Mouse (Mus musculus): Measurements from ENCODE around the gene Adamts2.

- TF ChIP-seq CTCF (IDR thresholded peaks at IDR 0.05) (no peak), POLR2A (IDR thresholded peaks at IDR 0.05; ENCODE audit: insufficient read depth, low read depth, low read length) (no peak)
Measured at GRCm38 (mm10) chr11:50720421-50720820, 118.5 kb downstream of the Adamts2 start.
